Comparison of ENCODE assay signal across 8 mouse cellular contexts in the genomic region with DNA sequence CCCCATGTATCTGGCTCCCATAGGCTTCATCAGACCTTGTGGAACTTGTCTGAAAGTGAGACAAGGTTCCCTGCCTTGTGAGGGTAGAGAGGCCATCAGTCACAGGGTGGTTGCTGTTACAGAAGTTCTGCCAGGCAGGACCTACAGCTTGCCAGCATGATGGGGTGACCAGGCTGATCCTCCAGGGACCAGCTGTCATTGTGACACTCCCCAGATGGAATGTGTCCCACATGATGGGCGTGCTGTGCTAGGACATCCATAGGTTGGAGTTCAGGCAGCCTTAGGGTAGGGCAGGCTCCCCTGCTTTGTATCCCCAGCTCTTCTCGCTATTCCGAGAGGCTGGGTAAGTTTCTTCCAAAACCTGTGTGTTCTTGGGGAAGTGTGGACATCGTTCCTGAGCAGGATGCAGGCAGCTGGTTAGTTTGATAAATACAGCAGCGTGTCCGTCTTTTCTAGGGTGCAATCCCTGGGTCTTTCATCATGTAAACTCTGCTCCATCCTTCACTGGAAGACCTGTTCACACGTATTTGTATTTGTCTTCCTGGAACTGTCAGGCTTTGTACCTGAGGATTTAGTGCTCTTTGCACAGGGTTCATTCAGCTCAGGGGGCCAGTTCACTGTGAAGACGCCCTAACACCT. TPM values are rescaled to one million over a fixed set of nuclear protein-coding genes. Genes with fewer than 3 reads are reported as not detected.
A peak's percentile ranks its signal among the peaks of the same experiment; 100 is the strongest.
DNase-seq lines count a peak whose midpoint lies in the region; ATAC-seq and TF ChIP-seq lines count a peak whose summit lies in the region.

No protein-coding gene starts in this region.

- peak; percentile 43 for DNase-seq in lung, postnatal 0 days (ENCODE audit: low spot score)
- DNase-seq in lung, adult 18-20 months = no peak
- DNase-seq in thymus, postnatal 36 days = no peak
- DNase-seq in thymus, adult 18-20 months = no peak

- no peak for TF ChIP-seq CTCF in lung, postnatal 0 days (IDR thresholded peaks at IDR 0.05)
- TF ChIP-seq CTCF in small intestine, adult 2 months (IDR thresholded peaks at IDR 0.05; ENCODE audit: extremely low read depth, insufficient read length, insufficient replicate concordance, low read depth, low read length) = no peak

- no peak for ATAC-seq in lung, postnatal 0 days
- no peak for ATAC-seq in forebrain, embryonic 13.5 days
- ATAC-seq in limb, embryonic 13.5 days (ENCODE audit: low FRiP score, low read depth) = no peak
- no peak for ATAC-seq in megakaryocyte-erythroid progenitor cell, adult 5-6 weeks (replicated peaks; ENCODE audit: low FRiP score, low TSS enrichment, poor library complexity, severe bottlenecking)

- H3K4me2 ChIP-seq in lung, postnatal 0 days (replicated peaks; ENCODE audit: low read depth, low read length) = peak overlapping the region; percentile 83
- peak overlapping the region; percentile 84 for H3K4me2 ChIP-seq in forebrain, embryonic 13.5 days
- peak overlapping the region; percentile 98 for H3K4me2 ChIP-seq in limb, embryonic 13.5 days (replicated peaks)

- peaks cover 9% of the 10 kb centered on the region; the same call in 1 of the 2 replicates for H3K4me1 ChIP-seq in lung, postnatal 0 days (ENCODE audit: insufficient read depth, low read depth, low read length)
- peaks cover 46% of the 10 kb centered on the region for H3K4me1 ChIP-seq in forebrain, embryonic 13.5 days
- peaks cover 52% of the 10 kb centered on the region for H3K4me1 ChIP-seq in limb, embryonic 13.5 days
- H3K4me1 ChIP-seq in small intestine, adult 2 months (ENCODE audit: control insufficient read depth, insufficient read depth, insufficient read length, low read length) = peaks cover 26% of the 10 kb centered on the region

- H3K36me3 ChIP-seq in lung, postnatal 0 days (ENCODE audit: insufficient read depth, low read length) = no peaks in the 10 kb centered on the region
- peaks cover 10% of the 10 kb centered on the region; the same call in 1 of the 2 replicates for H3K36me3 ChIP-seq in forebrain, embryonic 13.5 days (ENCODE audit: poor library complexity, severe bottlenecking)
- H3K36me3 ChIP-seq in limb, embryonic 13.5 days = no peaks in the 10 kb centered on the region
- no peaks in the 10 kb centered on the region for H3K36me3 ChIP-seq in small intestine, adult 2 months (ENCODE audit: control insufficient read depth, insufficient read depth, low read length)

- H3K4me3 ChIP-seq in lung, postnatal 0 days (ENCODE audit: low read depth, low read length) = peak overlapping the region; percentile 90; the same call in 1 of the 2 replicates
- H3K4me3 ChIP-seq in forebrain, embryonic 13.5 days = peak overlapping the region; percentile 62
- H3K4me3 ChIP-seq in limb, embryonic 13.5 days = peak overlapping the region; percentile 81
- H3K4me3 ChIP-seq in small intestine, adult 2 months (ENCODE audit: low read depth, low read length) = peak overlapping the region; percentile 64

- no peak for TF ChIP-seq POLR2A in small intestine, adult 2 months (IDR thresholded peaks at IDR 0.05; ENCODE audit: low read depth, low read length)

- H3K27ac ChIP-seq in lung, postnatal 0 days (ENCODE audit: low read length) = peak overlapping the region; percentile 22
- H3K27ac ChIP-seq in forebrain, embryonic 13.5 days = peak overlapping the region; percentile 44
- H3K27ac ChIP-seq in limb, embryonic 13.5 days = peak overlapping the region; percentile 10; the same call in 1 of the 2 replicates
- H3K27ac ChIP-seq in small intestine, adult 2 months (ENCODE audit: insufficient read depth, low read depth, low read length) = peak overlapping the region; percentile 2; the same call in 1 of the 2 replicates

- H3K27me3 ChIP-seq in lung, postnatal 0 days (replicated peaks; ENCODE audit: insufficient read depth, low read length) = no peaks in the 10 kb centered on the region
- H3K27me3 ChIP-seq in forebrain, embryonic 13.5 days = peaks cover 35% of the 10 kb centered on the region
- peaks cover 45% of the 10 kb centered on the region for H3K27me3 ChIP-seq in limb, embryonic 13.5 days
- 0 out of 2 replicates have a peak, but pooled peaks cover 3% of the 10 kb centered on the region for H3K27me3 ChIP-seq in small intestine, adult 2 months (ENCODE audit: control insufficient read depth, insufficient read depth, low read length)

- no peaks in the 10 kb centered on the region for H3K9me3 ChIP-seq in lung, postnatal 0 days (ENCODE audit: low read length)
- H3K9me3 ChIP-seq in forebrain, embryonic 13.5 days (replicated peaks) = no peaks in the 10 kb centered on the region
- H3K9me3 ChIP-seq in limb, embryonic 13.5 days = no peaks in the 10 kb centered on the region

- WGBS in lung, postnatal 0 days = 16% methylated on average over 8 of the region's 8 CpGs
- WGBS in forebrain, embryonic 13.5 days = 13% methylated on average over 8 of the region's 8 CpGs
- WGBS in limb, embryonic 13.5 days = 11% methylated on average over 8 of the region's 8 CpGs
- WGBS in small intestine, adult 2 months = 9% methylated on average over 8 of the region's 8 CpGs

- no peak for TF ChIP-seq EP300 in lung, postnatal 0 days (IDR thresholded peaks at IDR 0.05)

- H3K9ac ChIP-seq in lung, postnatal 0 days (replicated peaks; ENCODE audit: low read depth) = no peak overlapping the region
- H3K9ac ChIP-seq in forebrain, embryonic 13.5 days = peak overlapping the region; percentile 89
- peak overlapping the region; percentile 90 for H3K9ac ChIP-seq in limb, embryonic 13.5 days

RNA-seq across cellular contexts. Expression of a gene that starts 0.5 kb away (rescaled TPM):
- polyA plus RNA-seq in lung, postnatal 0 days (2015; fragmentation: Nextera tagmentation; extraction: Ambion mirVana) = 67.9 and 72.5 TPM in 2 replicates
- 59.5 and 81.3 TPM in 2 replicates for polyA plus RNA-seq in forebrain, embryonic 13.5 days (2015; fragmentation: Nextera tagmentation; extraction: Ambion mirVana)
- 39.1 and 40.7 TPM in 2 replicates for polyA plus RNA-seq in limb, embryonic 13.5 days (2015; fragmentation: Nextera tagmentation; extraction: Ambion mirVana)
- polyA plus RNA-seq in small intestine, adult 2 months (2012; rRNA removed) = 18.7 and 35.2 TPM in 2 replicates
- not detected in 2 replicates for total RNA-seq in megakaryocyte-erythroid progenitor cell, adult 5-6 weeks (2014; fragmentation: Nextera tagmentation)
- not detected in 2 replicates for total RNA-seq in megakaryocyte-erythroid progenitor cell, adult 5-6 weeks (2017)
